Mouse (Mus musculus) small intestine, adult 2 months (tissue): ENCODE measurements at regions not wholly inside any gene's neighbourhood (a gene's known extent, or its start where the extent isn't known, plus 50 kb on each side); places are given as distances from the start of the nearest gene placed in this dataset.

Source experiments
- H3K27ac ChIP-seq: fragments of 200-500 bp; 2 replicates; pipeline ENCODE4 v1.5.1; 2012; ENCODE audit warnings: low read depth, low read length, control low read depth, inconsistent platforms; ENCODE audit not compliant: insufficient read depth
- H3K27me3 ChIP-seq: fragments of 200-500 bp; 2 replicates; pipeline ENCODE4 v1.6.1; 2012; ENCODE audit warnings: mild to moderate bottlenecking, moderate library complexity, low read length, inconsistent platforms; ENCODE audit not compliant: control insufficient read depth, insufficient read depth
- H3K36me3 ChIP-seq: fragments of 200-500 bp; 2 replicates; pipeline ENCODE4 v1.6.1; 2012; ENCODE audit warnings: mild to moderate bottlenecking, low read length, control low read depth, inconsistent platforms; ENCODE audit not compliant: control insufficient read depth, insufficient read depth
- H3K4me1 ChIP-seq: fragments of 200-500 bp; 2 replicates; pipeline ENCODE4 v1.6.1; 2012; ENCODE audit warnings: low read length, inconsistent platforms, mixed read lengths; ENCODE audit not compliant: control insufficient read depth, insufficient read depth, insufficient read length
- H3K4me3 ChIP-seq: fragments of 200-500 bp; 2 replicates; pipeline ENCODE4 v1.5.1; 2012; ENCODE audit warnings: low read depth, mild to moderate bottlenecking, control low read depth, inconsistent platforms, low read length, moderate library complexity
- CTCF ChIP-seq: fragments of 200-500 bp; IDR thresholded peaks from 2 replicates; pipeline ENCODE4 v1.5.1; 2012; ENCODE audit warnings: low read depth, mild to moderate bottlenecking, control low read depth, inconsistent platforms, low read length, moderate library complexity, mixed read lengths; ENCODE audit not compliant: insufficient replicate concordance, insufficient read length; ENCODE audit errors: extremely low read depth
- POLR2A ChIP-seq: fragments of 200-500 bp; IDR thresholded peaks from 2 replicates; pipeline ENCODE4 v1.6.1; 2012; ENCODE audit warnings: low read depth, mild to moderate bottlenecking, control low read depth, inconsistent platforms, low read length, moderate library complexity
- WGBS: fragments of 180-500 bp; shearing (Covaris S2); methylation state at CpG from one replicate; pipeline ENCODE4 v1.1.7; 2018; 5-methylcytosine and 5-hydroxymethylcytosine counted together

- 85% methylated on average over 2 of the region's 2 CpGs for WGBS
- Histone ChIP-seq H3K27me3 (no peaks in the 10 kb centered on the region), H3K4me3 (no peak overlapping the region), H3K27ac (no peak overlapping the region), H3K36me3 (no peaks in the 10 kb centered on the region), H3K4me1 (no peaks in the 10 kb centered on the region)
- TF ChIP-seq CTCF = no peak
- TF ChIP-seq POLR2A = no peak
Observed at GRCm38 (mm10) chr15:61244511-61244910, 321.7 kb upstream of the A1bg start.

GRCm38 (mm10) chr15:61242161-61242681, 319.4 kb upstream of the A1bg start:
- no peak overlapping the region for H3K27ac ChIP-seq
- no peak for TF ChIP-seq CTCF
- TF ChIP-seq POLR2A = no peak
- no peaks in the 10 kb centered on the region for H3K4me1 ChIP-seq
- WGBS = 72% methylated on average over 2 of the region's 2 CpGs
- H3K36me3 ChIP-seq = no peaks in the 10 kb centered on the region
- no peaks in the 10 kb centered on the region for H3K27me3 ChIP-seq
- H3K4me3 ChIP-seq = no peak overlapping the region

DNA sequence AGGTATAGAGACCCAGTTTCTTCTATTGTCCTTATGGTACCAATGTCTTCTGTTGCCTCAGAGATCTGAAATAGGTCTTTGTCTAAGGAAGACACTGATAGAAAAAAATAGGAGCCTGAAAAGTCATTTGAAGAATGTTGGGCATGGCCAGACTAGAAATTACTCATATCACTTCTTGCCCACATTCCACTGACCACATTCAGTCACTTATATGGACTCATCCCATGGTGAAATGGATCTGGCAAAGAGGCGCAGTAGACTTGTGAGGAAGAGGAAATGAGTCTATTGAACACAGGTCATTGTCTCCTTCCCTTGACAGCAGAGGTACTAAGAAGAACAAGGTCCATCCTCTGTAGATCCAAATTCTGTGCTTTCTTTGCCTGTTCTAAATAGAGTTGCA, 318.9 kb upstream of the A1bg start:
- WGBS = 85% methylated on average over 1 of the region's 1 CpGs
- Histone ChIP-seq H3K4me3 (no peak overlapping the region), H3K27me3 (no peaks in the 10 kb centered on the region), H3K4me1 (no peaks in the 10 kb centered on the region), H3K36me3 (no peaks in the 10 kb centered on the region), H3K27ac (no peak overlapping the region)
- TF ChIP-seq CTCF = no peak
- no peak for TF ChIP-seq POLR2A

DNA sequence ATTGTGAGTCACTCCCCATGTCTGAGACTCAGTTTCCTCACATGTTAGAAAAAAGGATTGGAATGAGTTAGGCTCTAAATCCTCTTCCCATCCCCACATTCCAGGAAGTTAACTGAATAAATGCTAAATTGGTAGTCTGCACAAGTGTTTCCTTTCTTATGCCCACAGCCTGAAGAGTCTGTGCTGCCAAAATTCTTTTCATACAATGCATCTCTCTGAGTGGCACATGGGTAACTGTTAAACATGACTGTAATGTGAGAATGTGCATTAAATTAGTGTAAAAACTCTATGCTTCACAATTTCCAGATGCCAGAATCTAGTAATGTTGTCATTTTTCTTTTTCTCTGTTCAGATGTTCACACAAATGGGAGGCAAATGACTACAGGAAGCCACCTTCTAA, 317.5 kb upstream of the A1bg start:
- no peaks in the 10 kb centered on the region for H3K27me3 ChIP-seq
- no peak for TF ChIP-seq CTCF
- TF ChIP-seq POLR2A = no peak
- no peaks in the 10 kb centered on the region for H3K4me1 ChIP-seq
- no peak overlapping the region for H3K27ac ChIP-seq
- H3K4me3 ChIP-seq = no peak overlapping the region
- H3K36me3 ChIP-seq = no peaks in the 10 kb centered on the region

- 90% methylated on average over 7 of the region's 7 CpGs for WGBS
- H3K27ac ChIP-seq = no peak overlapping the region
- no peaks in the 10 kb centered on the region for H3K36me3 ChIP-seq
- no peaks in the 10 kb centered on the region for H3K27me3 ChIP-seq
- H3K4me3 ChIP-seq = no peak overlapping the region
- no peaks in the 10 kb centered on the region for H3K4me1 ChIP-seq
- TF ChIP-seq POLR2A (no peak), CTCF (no peak)
Observed at GRCm38 (mm10) chr15:61239414-61239813, 316.6 kb upstream of the A1bg start.

GRCm38 (mm10) chr15:61238996-61239395, 316.2 kb upstream of the A1bg start:
- Histone ChIP-seq H3K4me1 (no peaks in the 10 kb centered on the region), H3K36me3 (no peaks in the 10 kb centered on the region), H3K27ac (no peak overlapping the region), H3K27me3 (no peaks in the 10 kb centered on the region), H3K4me3 (no peak overlapping the region)
- no peak for TF ChIP-seq POLR2A
- TF ChIP-seq CTCF = no peak
- WGBS = 76% methylated on average over 12 of the region's 12 CpGs

GRCm38 (mm10) chr15:61229579-61229978, 306.8 kb upstream of the A1bg start:
- no peak for TF ChIP-seq POLR2A
- TF ChIP-seq CTCF = no peak
- H3K27me3 ChIP-seq = no peaks in the 10 kb centered on the region
- no peaks in the 10 kb centered on the region for H3K36me3 ChIP-seq
- H3K4me3 ChIP-seq = no peak overlapping the region
- WGBS = 57% methylated on average over 3 of the region's 3 CpGs
- no peak overlapping the region for H3K27ac ChIP-seq
- no peaks in the 10 kb centered on the region for H3K4me1 ChIP-seq

- no peaks in the 10 kb centered on the region for H3K4me1 ChIP-seq
- no peaks in the 10 kb centered on the region for H3K27me3 ChIP-seq
- TF ChIP-seq CTCF = no peak
- no peak for TF ChIP-seq POLR2A
- WGBS = 28% methylated on average over 1 of the region's 1 CpGs
- no peak overlapping the region for H3K27ac ChIP-seq
- H3K4me3 ChIP-seq = no peak overlapping the region
- no peaks in the 10 kb centered on the region for H3K36me3 ChIP-seq
Observed at GRCm38 (mm10) chr15:61222923-61223322, 300.1 kb upstream of the A1bg start.
